Mouse (Mus musculus): ENCODE measurements at regions not wholly inside any gene's neighbourhood (a gene's known extent, or its start where the extent isn't known, plus 50 kb on each side); places are given as distances from the start of the nearest gene placed in this dataset.

DNA sequence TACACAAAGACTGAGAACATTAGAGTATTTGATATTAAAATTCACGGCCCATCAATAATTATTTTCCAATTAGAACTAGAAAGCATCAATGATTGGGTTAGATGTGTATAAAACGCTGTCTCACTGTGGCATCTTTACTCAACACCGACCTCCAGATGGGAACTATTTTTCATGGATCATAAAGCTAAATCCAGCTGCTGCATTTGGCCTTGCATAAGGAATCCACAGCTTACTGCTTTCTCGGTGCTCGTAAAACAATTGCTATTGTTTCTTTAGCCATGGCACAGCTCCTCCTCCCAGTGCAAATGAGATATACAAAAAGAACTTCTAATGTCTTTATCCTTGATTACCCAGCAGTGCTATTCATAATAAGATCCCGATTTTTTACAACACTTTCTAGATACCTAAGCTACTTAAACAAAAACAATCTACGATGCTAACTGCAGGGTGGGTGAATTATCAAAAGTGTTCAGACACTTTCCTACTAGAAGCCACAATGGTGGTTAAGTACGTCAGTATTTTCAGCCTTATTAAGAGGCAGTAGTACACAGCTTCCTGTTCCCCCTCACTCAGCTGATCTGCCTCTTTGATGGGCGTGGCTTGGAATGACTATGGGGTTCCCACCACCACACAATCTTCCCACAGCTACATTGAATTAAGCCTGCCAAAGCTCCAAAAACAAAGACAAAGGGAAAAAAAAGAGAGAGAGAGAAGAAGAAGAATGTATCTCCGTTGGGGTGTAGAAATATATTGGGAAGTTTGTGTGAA lies 134.4 kb upstream of the Zic4 start:
- Histone ChIP-seq H3K4me2 (replicated peaks; ENCODE audit: low read depth) (no peak overlapping the region), H3K9ac (ENCODE audit: low read depth, low read length) (no peak overlapping the region), H3K27me3 (replicated peaks; ENCODE audit: control insufficient read depth, insufficient read depth, low read length) (no peaks in the 10 kb centered on the region), H3K27ac (ENCODE audit: low read depth, low read length) (no peak overlapping the region), H3K9me3 (ENCODE audit: control insufficient read depth) (no peaks in the 10 kb centered on the region), H3K36me3 (ENCODE audit: control insufficient read depth, insufficient read depth) (no peaks in the 10 kb centered on the region), H3K4me3 (ENCODE audit: low read depth, low read length) (no peak overlapping the region), H3K4me1 (replicated peaks; ENCODE audit: control insufficient read depth, insufficient read depth, low read length) (no peaks in the 10 kb centered on the region)
- no peak for ATAC-seq
- TF ChIP-seq CTCF (IDR thresholded peaks at IDR 0.05; ENCODE audit: low read depth), result no peak
- 43% methylated on average over 10 of the region's 10 CpGs for whole genome bisulfite sequencing

DNA sequence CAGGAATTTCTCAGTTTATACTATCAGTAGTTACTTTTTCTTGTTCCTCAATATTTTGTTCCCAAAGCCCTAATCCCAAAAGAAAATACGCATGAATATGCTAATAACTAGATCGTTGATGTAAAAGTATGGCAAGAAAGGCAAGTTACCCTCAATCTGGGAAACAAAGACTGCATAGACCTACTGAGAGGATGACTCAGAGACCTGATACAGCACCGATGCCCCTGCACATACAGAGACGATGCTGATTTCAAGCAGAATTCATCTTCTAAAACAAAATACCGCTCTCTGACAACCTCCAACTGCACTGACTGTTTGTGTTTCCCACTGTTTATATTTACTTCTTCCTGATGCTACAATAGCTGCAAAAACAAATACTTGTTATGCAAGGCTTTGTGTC lies 133.7 kb upstream of the Zic4 start:
- H3K36me3 ChIP-seq (ENCODE audit: control insufficient read depth, insufficient read depth), result no peaks in the 10 kb centered on the region
- ATAC-seq, result no peak
- H3K4me2 ChIP-seq (replicated peaks; ENCODE audit: low read depth), result no peak overlapping the region
- no peak overlapping the region for H3K9ac ChIP-seq (ENCODE audit: low read depth, low read length)
- WGBS, result 56% methylated on average over 5 of the region's 5 CpGs
- TF ChIP-seq CTCF (IDR thresholded peaks at IDR 0.05; ENCODE audit: low read depth), result no peak
- no peaks in the 10 kb centered on the region for H3K9me3 ChIP-seq (ENCODE audit: control insufficient read depth)
- no peaks in the 10 kb centered on the region for H3K27me3 ChIP-seq (replicated peaks; ENCODE audit: control insufficient read depth, insufficient read depth, low read length)
- H3K4me3 ChIP-seq (ENCODE audit: low read depth, low read length), result no peak overlapping the region
- no peak overlapping the region for H3K27ac ChIP-seq (ENCODE audit: low read depth, low read length)
- no peaks in the 10 kb centered on the region for H3K4me1 ChIP-seq (replicated peaks; ENCODE audit: control insufficient read depth, insufficient read depth, low read length)

DNA sequence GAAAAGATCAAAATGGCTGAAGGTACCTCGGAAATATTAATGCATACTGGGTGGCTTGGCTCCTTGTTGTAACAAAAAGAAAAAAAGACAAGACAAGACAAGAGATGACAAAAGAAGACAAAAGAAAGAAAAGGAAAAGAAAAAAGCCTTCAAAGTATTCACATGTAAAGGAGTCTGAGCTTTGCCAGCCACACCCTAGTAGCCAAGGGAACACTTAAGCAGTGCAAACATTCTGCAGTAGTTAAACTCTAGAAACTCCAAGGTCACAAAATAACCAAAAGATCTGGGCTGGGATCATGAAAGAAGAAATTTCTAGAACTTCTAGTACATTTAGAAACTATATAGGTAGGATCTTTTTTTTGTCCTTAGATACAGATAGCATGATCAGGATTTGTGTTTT lies 108.3 kb upstream of the Zic4 start:
- no peak overlapping the region for H3K4me2 ChIP-seq (replicated peaks; ENCODE audit: low read depth)
- no peaks in the 10 kb centered on the region for H3K27me3 ChIP-seq (replicated peaks; ENCODE audit: control insufficient read depth, insufficient read depth, low read length)
- no peak for ATAC-seq
- H3K9me3 ChIP-seq (ENCODE audit: control insufficient read depth), result no peaks in the 10 kb centered on the region
- 88% methylated on average over 1 of the region's 1 CpGs for WGBS
- H3K36me3 ChIP-seq (ENCODE audit: control insufficient read depth, insufficient read depth), result no peaks in the 10 kb centered on the region
- no peak for TF ChIP-seq CTCF (IDR thresholded peaks at IDR 0.05; ENCODE audit: low read depth)
- H3K4me3 ChIP-seq (ENCODE audit: low read depth, low read length), result no peak overlapping the region
- no peaks in the 10 kb centered on the region for H3K4me1 ChIP-seq (replicated peaks; ENCODE audit: control insufficient read depth, insufficient read depth, low read length)
- H3K27ac ChIP-seq (ENCODE audit: low read depth, low read length), result no peak overlapping the region
- H3K9ac ChIP-seq (ENCODE audit: low read depth, low read length), result no peak overlapping the region

DNA sequence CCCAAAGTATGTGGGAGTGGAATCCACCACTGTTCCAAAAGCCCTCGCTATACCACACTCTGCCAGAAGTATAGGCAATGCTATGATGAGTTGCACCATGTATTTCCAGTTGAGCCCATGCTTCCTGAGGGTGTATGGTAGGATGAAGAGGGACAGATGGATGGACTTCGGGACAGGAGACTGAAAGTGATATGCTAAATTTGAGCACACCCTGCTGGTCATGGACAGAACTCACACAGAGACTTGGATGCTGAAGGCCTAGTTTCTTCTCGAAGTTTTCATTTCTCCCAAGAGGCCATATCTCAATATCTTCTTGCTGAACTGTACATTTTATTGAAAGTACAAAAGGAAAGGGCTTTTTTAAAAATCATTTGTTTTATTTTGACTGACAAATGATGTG lies 70.9 kb upstream of the Zic4 start:
- no peak for ATAC-seq
- no peak for TF ChIP-seq CTCF (IDR thresholded peaks at IDR 0.05; ENCODE audit: low read depth)
- Histone ChIP-seq H3K4me1 (replicated peaks; ENCODE audit: control insufficient read depth, insufficient read depth, low read length) (no peaks in the 10 kb centered on the region), H3K27ac (ENCODE audit: low read depth, low read length) (no peak overlapping the region), H3K9me3 (ENCODE audit: control insufficient read depth) (no peaks in the 10 kb centered on the region), H3K9ac (ENCODE audit: low read depth, low read length) (no peak overlapping the region), H3K27me3 (replicated peaks; ENCODE audit: control insufficient read depth, insufficient read depth, low read length) (no peaks in the 10 kb centered on the region), H3K4me3 (ENCODE audit: low read depth, low read length) (no peak overlapping the region), H3K4me2 (replicated peaks; ENCODE audit: low read depth) (no peak overlapping the region), H3K36me3 (ENCODE audit: control insufficient read depth, insufficient read depth) (no peaks in the 10 kb centered on the region)
- WGBS, result 56% methylated on average over 3 of the region's 3 CpGs

Data from intestine, postnatal 0 days (tissue).